In the genomic region with DNA sequence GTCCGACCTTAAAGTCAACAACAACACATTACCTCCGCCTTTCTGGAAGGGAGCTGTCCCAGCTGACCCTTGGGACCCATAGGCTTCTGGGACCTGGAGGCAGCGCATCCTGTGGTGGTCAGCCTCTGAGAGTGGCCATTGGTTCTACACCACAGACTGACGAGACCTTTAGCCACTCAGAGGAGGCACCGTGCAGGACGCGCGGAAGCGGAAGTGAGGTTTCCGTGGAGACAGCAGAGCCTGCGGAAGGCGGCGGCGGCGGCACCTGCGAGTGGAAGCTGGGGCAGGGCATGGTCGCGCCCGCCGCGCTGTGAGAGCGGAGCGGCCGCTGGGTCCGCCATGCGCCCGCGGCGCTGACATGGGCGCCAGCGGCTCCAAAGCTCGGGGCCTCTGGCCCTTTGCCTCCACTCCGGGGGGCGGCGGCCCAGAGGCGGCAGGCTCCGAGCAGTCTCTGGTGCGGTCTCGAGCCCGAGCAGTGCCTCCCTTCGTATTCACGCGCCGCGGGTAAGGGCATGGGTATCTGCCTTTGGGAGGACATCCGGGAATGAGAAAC, we compare ENCODE assay signal across 8 mouse cellular contexts. TPM values are rescaled to one million over a fixed set of nuclear protein-coding genes. Genes with fewer than 3 reads are reported as not detected.
DNase-seq lines count a peak whose midpoint lies in the region; ATAC-seq lines count a peak whose summit lies in the region.

Gene Tusc2, plus strand, starts transcription at position 227 of the 553 bp plus-strand sequence.

- H3K4me1 ChIP-seq in hindbrain, embryonic 14.5 days (replicated peaks; ENCODE audit: control insufficient read depth, insufficient read depth, low read length): peaks cover 14% of the 10 kb centered on the region

- WGBS in hindbrain, embryonic 14.5 days: under 1% methylated on average over 46 of the region's 46 CpGs

- H3K36me3 ChIP-seq in hindbrain, embryonic 14.5 days (replicated peaks; ENCODE audit: control insufficient read depth, insufficient read depth): peaks cover 62% of the 10 kb centered on the region

- peak; percentile 94 for ATAC-seq in hindbrain, embryonic 14.5 days (ENCODE audit: low FRiP score)

- peak within 1 kb of the TSS; percentile 76 for H3K9ac ChIP-seq in hindbrain, embryonic 14.5 days

- peak; percentile 92 for DNase-seq in T-cell, adult 2 months (ENCODE audit: low spot score)
- DNase-seq in cerebellum, postnatal 25 days: peak; percentile 94 to 95
- peak; percentile 86 to 89 for DNase-seq in frontal cortex, postnatal 25 days (ENCODE audit: low spot score in 2 of 2)
- peak; percentile 90 for DNase-seq in hindbrain, embryonic 14.5 days (ENCODE audit: low spot score)
- peak; percentile 95 for DNase-seq in left cerebral cortex, adult 11 months (ENCODE audit: low spot score)
- peak; percentile 95 to 96 for DNase-seq in lung, postnatal 4 days
- peak; percentile 97 for DNase-seq in right cerebral cortex, adult 2 months (ENCODE audit: low spot score in 2 of 2)
- DNase-seq in urinary bladder, postnatal 14 days (ENCODE audit: low spot score): peak; percentile 95

- peak within 1 kb of the TSS; percentile 95 for H3K4me2 ChIP-seq in hindbrain, embryonic 14.5 days (replicated peaks)

- no peaks in the 10 kb centered on the region for H3K27me3 ChIP-seq in hindbrain, embryonic 14.5 days (ENCODE audit: control insufficient read depth, insufficient read depth, low read length)

- H3K9me3 ChIP-seq in hindbrain, embryonic 14.5 days (ENCODE audit: control insufficient read depth, low read length): no peaks in the 10 kb centered on the region

- peak within 1 kb of the TSS; percentile 55; the same call in 1 of the 2 replicates for H3K27ac ChIP-seq in hindbrain, embryonic 14.5 days

- peak within 1 kb of the TSS; percentile 75 for H3K4me3 ChIP-seq in hindbrain, embryonic 14.5 days (replicated peaks; ENCODE audit: low read length)

RNA-seq across cellular contexts. Expression of gene Tusc2, which starts in this region (rescaled TPM):
- polyA plus RNA-seq in hindbrain, embryonic 14.5 days (2014; fragmentation: Nextera tagmentation; extraction: Ambion mirVana): 115 and 130 TPM in 2 replicates

Comparison
In these comparisons a context has a peak if more than half of its experiments do, and no peak if none do; other contexts are left out.
1. Peak in every context shown above with its lines: DNase-seq, ATAC-seq, H3K4me3 ChIP-seq and H3K27ac ChIP-seq.